Mouse (Mus musculus) bone marrow, adult 2 months (tissue): ENCODE results near the gene Il17rc.

ENCODE experiments used
- CTCF ChIP-seq: fragments of 200-500 bp; IDR thresholded peaks from 2 replicates; pipeline ENCODE4 v1.5.1; 2011; ENCODE audit warnings: low read length, control low read depth; ENCODE audit not compliant: control insufficient read depth, insufficient read depth
- POLR2A ChIP-seq: fragments of 200-500 bp; IDR thresholded peaks from 2 replicates; pipeline ENCODE4 v1.6.1; 2011; ENCODE audit warnings: low read depth, mild to moderate bottlenecking, control low read depth, low read length, borderline replicate concordance; ENCODE audit not compliant: control insufficient read depth

GRCm38 (mm10) chr6:113428006-113428405, 43.2 kb upstream of the Il17rc start:
- TF ChIP-seq POLR2A (no peak), CTCF (no peak)
